Mouse (Mus musculus): Measurements from ENCODE around the gene Carmil2.

DNA sequence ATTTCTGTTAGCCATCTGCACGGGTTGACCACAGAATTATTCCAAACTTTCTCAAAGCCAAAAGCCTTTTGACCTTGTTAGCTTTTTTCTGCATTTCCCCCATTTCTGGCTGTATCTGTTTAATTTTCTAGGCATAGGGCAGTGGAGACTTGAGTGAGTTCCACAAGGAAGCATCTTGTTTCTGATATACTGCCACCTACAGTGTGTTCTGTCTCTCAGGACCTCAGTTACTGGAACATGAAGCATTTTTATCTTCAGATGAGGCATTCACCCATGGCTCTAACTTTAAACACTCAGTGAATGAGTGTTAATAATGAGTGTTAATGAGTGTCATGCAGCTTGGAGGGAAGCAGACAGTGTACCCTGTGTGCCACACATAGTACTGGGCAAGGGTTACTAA lies 8.2 kb upstream of the Carmil2 start:
- TF ChIP-seq KAT2A (IDR thresholded peaks at IDR 0.05; ENCODE audit: insufficient replicate concordance, low read length), result no peak
- TF ChIP-seq MYC (IDR thresholded peaks at IDR 0.05; ENCODE audit: low read depth, low read length), result no peak
- no peak for TF ChIP-seq POLR2A (IDR thresholded peaks at IDR 0.05; ENCODE audit: low read depth, low read length)
- TF ChIP-seq CHD1 (IDR thresholded peaks at IDR 0.05; ENCODE audit: low read depth, low read length), result no peak
- no peak for TF ChIP-seq NRF1 (IDR thresholded peaks at IDR 0.05; ENCODE audit: low read depth, low read length)
- TF ChIP-seq CTCF (conservative IDR thresholded peaks at IDR 0.05 in 1 of 2, IDR thresholded peaks at IDR 0.05 in 1 of 2; ENCODE audit: low read depth in 2 of 2, low read length in 2 of 2), result peak in 1 of 2 experiments; percentile 48; a peak in 2 of 4 replicates
- no peak for TF ChIP-seq E2F4 (IDR thresholded peaks at IDR 0.05; ENCODE audit: insufficient replicate concordance, low read depth, low read length)
